Mouse (Mus musculus): ENCODE measurements around the gene Cadps.

Gene Cadps

DNA sequence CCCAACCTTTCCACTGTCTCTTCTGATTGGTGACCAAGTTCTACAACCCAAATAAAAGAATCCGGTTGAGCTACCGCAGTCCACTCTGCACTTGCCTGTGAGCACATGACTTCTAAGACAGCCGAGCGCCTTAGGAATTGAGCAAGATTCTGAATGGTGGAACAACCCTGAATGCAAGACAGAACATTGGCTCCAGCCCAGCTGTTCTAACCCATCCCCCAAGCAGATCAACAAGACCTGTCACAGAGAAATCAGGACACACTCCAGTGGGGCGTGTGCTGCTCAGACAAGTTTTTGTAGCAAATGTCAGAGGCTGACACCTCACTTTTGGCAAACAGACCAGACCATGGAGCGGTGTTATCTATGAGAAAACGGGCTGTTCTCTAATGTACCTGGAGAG lies 431.7 kb downstream of the Cadps start:
- DNase-seq (ENCODE audit: low spot score in 2 of 2): no peak

GRCm38 (mm10) chr14:12388806-12389436 lies 434.0 kb downstream of the Cadps start:
- no peak for DNase-seq (ENCODE audit: low spot score in 2 of 2)

- DNase-seq (ENCODE audit: low spot score in 2 of 2): no peak
These were observed 434.6 kb downstream of the Cadps start for GRCm38 (mm10) chr14:12388192-12388795.

DNA sequence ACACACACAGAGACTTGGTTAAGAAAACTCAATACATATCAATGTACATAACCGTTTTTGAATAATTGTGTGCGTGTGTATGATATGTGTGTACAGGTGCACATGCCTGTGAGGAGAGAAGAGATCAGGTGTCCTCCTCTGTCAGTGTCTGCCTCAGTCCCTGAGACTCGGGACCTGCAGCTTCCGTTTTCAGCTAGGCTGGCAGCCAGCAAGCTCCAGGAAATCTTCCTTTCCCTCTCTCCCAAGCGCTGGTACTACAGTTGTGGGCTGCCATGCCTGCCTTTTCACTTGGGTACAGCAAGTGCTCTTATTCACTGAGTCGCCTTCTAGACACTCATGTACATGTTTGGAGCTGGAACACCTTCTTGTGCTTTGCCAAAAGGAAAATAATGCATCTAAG lies 435.7 kb downstream of the Cadps start:
- no peak for DNase-seq (ENCODE audit: low spot score in 2 of 2)

GRCm38 (mm10) chr14:12377883-12378282 lies 445.0 kb downstream of the Cadps start:
- DNase-seq (ENCODE audit: low spot score in 2 of 2): no peak

- DNase-seq (ENCODE audit: low spot score in 2 of 2): no peak
These were observed 445.6 kb downstream of the Cadps start for GRCm38 (mm10) chr14:12377289-12377688.

DNA sequence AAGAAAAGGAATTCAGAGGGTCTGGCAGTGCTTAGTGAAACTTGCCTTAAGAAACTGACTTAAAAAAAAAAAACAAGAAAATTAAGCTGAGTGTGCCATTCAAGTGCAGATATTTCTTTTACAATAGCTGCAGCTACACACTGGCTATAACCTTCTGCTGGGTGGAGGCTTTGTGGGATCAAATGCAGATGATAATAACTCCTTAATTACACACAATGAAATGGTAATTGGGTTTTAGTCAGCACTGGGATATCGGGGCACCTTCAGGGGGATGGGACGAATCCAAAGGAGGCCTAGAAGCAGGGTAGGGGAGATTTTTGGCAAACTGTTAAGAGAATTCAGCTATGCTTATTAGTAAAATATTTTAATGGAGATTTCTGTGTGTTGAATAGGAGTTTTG lies 447.4 kb downstream of the Cadps start:
- DNase-seq (ENCODE audit: low spot score in 2 of 2): no peak

DNA sequence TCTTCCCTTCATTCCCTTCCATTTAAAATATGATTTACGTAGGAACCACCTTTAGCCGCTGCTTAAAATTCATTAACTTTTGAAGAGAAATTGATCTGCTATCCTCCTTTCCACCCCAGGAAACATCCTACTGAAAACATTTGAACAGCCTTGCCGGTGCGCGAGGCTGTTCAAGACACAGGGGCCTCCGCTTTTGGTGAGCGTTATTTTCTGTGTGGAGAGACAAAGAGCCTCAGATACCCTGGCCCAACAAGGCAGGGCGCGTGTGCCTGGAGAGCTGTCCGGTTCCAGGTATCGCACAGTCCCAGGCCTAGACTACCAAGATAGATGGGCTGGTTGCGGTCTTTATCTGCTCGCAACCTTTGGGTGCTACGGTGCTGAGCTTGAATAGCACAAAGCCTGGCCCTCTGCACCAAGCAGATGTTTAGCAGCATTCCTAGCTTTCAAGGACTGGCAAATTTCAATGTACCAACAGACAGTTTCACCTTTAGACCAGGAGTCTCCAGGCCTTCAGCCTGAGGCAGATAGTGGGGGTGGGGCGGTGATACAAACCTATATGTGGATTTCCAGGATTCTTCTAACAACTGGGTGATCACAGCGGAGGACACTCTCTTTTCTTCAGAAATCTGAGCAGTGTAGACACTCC lies 472.5 kb downstream of the Cadps start:
- no peak for DNase-seq (ENCODE audit: low spot score in 2 of 2)

DNA sequence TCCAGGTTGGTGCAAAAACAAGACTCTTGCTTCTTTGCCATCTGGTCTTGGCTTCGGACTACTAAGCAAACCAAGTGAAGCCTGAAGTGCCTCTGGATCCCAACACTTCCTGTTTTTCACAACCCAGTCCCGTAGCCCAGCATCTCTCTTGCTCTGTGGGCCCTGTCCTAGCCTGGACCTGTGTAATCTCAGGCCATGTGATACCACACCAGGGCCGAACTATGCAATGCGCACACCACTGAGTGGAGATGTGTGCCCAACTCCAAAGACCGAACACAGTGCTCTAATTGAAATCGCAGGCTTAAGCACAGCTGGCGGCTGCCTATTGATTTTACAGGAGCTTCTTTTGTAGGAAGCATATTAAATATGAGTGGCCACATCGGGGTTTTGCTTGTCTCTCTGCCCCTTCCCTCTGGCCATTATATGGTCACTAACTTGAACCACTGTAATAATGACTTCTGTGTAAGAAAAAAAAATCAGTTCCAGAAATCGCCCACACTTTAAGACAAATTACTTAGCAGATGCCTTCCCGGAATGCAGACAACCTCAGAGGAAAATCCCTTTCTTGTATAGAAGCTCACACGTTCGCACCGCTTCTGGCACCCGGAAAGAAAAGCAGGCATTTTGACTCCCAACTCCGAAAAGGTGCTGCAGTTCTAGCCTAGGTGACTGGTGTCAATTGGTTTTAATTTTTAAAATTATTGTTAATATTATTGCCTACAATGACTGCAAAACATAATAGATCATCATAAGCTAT lies 473.4 kb downstream of the Cadps start:
- no peak for DNase-seq (ENCODE audit: low spot score in 2 of 2)

GRCm38 (mm10) chr14:12348089-12348488 lies 474.8 kb downstream of the Cadps start, which contains the start of gene Fezf2:
Gene Fezf2 (minus strand): TSS chr14:12348189.
- DNase-seq (ENCODE audit: low spot score in 2 of 2): no peak

DNA sequence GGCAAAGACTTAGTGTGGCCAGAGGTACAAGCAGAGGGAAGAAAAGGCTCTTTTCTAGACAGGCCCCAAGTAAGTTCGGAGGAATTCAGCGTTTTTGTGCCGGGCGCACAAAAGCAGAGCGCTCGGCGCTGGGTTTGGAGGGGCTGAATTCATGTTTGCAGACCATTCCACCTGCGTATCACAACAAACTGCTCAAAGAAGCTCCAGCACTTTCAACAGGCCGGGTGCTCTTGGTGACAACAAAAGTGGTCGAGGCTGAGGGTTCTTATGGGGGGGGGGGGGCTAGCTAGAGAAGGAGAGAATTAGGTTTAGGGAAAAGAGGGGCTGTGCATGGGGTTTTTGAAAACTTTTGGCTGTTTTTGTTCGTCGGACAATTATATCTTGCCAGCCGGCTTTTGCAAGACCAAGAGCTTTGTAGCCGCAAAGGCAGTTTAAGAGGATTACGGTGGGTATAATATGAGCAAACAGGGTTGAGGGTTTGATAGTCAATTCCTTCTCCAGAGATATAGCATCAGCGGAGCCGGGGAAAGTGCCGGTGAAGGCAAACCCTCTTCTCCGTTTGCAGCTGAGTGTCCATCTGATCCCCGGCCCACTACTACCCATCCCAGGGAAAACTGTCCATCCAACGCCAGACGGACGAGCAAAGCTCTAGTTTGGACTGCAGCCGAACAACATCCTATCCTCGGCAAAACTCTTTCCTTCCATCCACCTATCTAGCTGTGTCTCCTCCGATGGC lies 475.8 kb downstream of the Cadps start:
- no peak for DNase-seq (ENCODE audit: low spot score in 2 of 2)

DNA sequence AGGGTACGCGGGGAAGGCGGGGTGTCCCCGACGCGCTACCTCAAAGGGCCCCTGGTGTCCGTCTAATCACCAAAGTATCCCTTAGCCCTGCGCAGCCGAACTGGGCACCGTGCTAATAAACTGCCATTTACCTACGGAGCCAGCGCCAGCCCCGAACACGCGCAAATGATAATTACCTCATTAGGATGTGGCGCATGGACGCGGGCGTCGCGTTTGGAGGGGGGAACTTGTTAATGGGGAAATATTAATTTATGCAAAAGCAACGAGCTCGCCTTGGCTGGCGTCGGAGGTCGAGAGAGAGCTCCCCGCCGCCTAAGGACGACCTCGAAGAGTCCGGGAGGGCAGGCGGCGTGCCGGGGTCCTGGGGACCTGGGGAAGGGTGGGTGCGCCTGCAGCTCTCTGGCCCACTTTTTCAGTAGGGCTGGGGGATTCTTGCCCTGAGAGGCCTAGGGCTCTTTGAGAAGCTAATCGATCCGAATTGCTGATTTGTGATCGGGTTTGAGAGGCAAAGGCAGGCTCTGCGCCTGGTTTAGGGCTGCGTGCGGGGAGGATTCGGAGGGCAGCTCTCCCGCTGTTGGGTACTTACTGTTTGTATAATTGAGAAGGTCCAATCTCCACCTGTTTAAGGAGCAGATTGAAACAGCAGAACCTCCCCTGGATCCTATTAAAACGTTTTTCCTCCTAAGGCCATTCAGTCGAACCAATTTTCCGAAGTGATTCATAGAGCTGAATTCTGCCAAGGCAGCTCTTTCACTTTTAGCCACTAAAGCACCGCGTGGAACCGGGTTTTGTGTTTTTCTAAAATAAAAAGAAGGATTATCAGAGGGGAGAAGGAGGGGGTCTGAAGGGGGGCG lies 476.6 kb downstream of the Cadps start:
- no peak for DNase-seq (ENCODE audit: low spot score in 2 of 2)

GRCm38 (mm10) chr14:12345241-12345921 lies 477.5 kb downstream of the Cadps start:
- no peak for DNase-seq (ENCODE audit: low spot score in 2 of 2)

DNA sequence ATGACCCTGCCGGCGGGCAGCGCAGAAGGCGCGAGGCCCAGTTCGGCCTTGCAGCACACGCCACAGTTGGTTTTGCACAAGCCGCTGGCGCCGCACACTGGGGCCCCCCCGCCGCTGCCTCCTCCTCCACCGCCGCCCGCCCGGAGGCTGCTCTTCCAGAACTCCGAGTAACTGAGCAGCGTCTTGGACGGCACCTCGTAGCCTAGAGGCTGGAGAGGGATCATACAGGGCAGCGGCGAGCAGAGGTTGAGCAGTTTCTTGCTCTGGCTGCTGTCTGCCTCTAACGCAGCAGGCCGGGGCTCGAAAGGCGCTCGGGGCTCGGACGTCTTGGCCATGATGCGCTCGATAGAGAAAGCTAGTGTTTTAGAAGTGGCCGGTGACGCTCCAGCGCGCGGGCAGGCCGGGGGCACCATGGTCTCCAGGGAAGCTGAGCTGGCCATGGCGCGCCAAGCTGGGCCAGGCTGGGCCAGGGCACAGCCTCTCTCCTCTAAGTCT lies 478.1 kb downstream of the Cadps start:
- DNase-seq (ENCODE audit: low spot score in 2 of 2): no peak

DNA sequence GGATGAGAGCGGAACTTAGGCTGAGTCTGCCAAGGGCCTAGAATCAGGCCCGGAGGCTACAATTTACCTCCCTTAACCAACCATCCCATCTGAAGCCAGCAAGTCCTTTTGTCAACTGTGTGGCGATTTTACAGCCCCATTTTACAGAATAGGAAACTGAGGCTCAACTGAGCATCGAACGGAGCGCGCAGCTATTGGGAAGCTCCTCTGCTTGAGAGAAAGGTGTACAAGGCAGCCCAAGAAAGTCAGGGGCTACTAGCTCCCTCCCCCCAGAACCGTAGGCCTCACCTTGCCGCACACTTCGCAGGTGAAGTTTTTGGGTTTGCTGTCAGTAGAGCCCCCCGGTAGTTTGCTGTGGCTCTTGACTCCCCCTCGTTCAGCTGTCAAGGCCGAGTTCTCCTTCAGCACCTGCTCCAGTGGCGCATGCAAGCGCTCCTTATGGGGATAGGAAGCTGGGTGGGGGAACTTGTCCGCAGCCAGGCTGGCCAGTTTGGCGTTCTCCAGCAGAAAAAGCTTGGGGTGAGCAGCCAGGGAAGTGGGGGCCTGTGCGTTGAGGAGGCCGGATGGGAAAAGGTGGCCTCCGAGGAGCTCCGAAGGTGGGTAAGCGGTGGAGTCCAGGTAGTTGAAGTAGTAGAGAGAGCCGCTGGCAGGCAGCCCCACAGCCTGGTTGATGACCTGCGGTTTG lies 478.7 kb downstream of the Cadps start:
- DNase-seq (ENCODE audit: low spot score in 2 of 2): no peak

DNA sequence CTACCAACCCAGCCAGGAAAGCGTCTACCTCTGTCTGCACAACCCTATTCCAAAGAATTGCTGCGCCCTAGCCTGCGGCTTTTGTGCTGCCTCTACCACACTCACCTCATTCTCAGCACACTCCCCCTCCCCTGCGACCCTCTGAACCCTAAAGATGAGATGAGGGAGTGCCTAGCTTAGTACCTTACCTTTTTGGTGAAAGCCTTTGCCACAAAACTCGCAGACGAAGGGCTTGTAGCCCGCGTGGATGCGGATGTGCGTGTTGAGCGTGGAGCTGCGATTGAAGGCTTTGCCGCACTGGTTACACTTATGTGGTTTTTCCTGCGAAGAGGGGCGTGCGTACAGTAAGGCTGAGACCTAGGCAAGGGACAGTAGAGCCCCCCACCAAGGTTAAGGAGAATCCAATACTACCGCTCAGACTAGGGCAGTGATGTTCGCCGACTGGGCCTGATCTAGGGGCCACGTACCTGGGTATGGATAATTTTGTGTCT lies 479.4 kb downstream of the Cadps start:
- no peak for DNase-seq (ENCODE audit: low spot score in 2 of 2)

DNA sequence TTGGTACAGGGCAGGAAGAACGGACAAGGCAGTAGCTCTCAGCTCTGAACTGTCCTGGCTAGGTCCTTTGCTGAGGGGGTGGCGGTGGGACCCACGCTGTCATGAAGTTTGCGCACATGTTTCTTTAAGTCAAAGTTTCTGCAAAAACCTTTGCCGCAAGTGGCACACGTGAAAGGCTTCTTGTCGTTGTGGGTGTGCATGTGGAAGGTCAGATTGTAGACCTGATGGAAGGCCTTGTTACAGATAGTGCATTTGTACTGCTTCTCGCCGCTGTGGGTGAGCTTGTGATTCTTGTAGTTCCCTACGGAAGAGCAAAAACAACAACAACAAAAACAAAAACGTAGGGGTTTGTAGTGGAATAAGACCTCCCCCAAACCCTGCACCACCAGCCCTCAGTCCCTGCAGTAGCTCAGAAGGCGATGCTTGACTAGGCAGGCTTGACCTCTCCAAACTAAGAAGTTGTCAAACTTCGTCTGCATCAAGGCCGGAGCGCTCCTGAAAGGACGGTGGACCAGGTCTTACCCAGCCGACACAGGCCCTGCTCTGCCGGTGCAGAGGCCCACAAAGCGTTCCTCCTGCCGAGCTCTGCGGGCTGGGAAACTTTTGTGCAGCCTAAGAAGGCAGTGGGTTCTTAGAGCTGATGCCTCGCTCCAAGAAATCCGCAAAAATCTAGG lies 480.3 kb downstream of the Cadps start:
- no peak for DNase-seq (ENCODE audit: low spot score in 2 of 2)

DNA sequence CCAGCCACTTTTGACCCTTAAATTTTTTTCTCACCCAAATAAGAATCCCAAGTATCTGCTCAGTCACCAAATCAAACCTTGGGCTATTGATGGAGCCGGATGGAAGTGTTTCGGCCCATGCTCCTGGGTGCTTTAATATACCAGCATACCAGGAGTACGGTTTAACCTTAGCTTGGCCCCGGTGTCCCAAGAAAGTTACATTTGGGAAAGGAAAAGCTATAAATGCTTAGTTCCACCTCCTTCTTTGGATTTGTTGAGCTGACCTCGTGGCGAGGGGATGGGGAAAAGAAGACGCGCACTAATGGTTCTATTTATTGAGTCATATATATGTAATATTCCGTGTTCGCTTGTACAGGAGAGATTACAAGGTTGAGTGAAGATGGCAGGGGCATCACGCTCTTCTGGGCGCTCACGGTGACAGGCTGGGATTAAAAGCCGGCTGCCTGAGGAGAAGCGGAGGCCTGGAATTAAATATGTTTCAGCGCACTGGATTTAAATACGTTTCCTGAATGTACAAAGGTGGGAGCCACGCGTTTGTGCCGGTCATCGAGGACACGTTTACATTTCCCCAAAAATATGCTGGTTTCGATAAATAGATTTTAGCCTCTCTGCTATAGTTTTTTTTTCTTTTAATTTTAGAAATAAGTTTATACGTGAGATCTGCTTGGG lies 481.0 kb downstream of the Cadps start:
- DNase-seq (ENCODE audit: low spot score in 2 of 2): no peak
